Mouse (Mus musculus) kidney, embryonic 15.5 days (tissue): ENCODE data around the gene Ppp4r3a. TPM values are rescaled to one million over a fixed set of nuclear protein-coding genes. Genes with fewer than 3 reads are reported as not detected.
"Not testable (repeated sequence)": the region's sequence is repeated elsewhere in the genome, so short reads cannot be mapped to it uniquely, and the experiment has no call there.

Source experiments
- ATAC-seq: fragments of 200-750 bp; cut with Nextera tagmentation; replicated peaks from 2 replicates; pipeline ENCODE4 v1.8.0; 2017; ENCODE audit warnings: moderate TSS enrichment; ENCODE audit not compliant: low FRiP score
- H3K27ac ChIP-seq: fragments of 300-500 bp; sonication (generic); 2 replicates; pipeline ENCODE4 v1.5.1; 2015; ENCODE audit warnings: mild to moderate bottlenecking, inconsistent platforms
- H3K27me3 ChIP-seq: fragments of 300-500 bp; sonication (generic); 2 replicates; pipeline ENCODE4 v1.6.1; 2015; ENCODE audit warnings: inconsistent platforms
- H3K36me3 ChIP-seq: fragments of 300-500 bp; sonication (generic); 2 replicates; pipeline ENCODE4 v1.6.1; 2015; ENCODE audit warnings: inconsistent platforms
- H3K4me1 ChIP-seq: fragments of 300-500 bp; sonication (generic); 2 replicates; pipeline ENCODE4 v1.6.1; 2015; ENCODE audit warnings: inconsistent platforms
- H3K4me2 ChIP-seq: fragments of 300-500 bp; sonication (generic); 2 replicates; pipeline ENCODE4 v1.6.1; 2015; ENCODE audit warnings: moderate library complexity, mild to moderate bottlenecking, inconsistent platforms
- H3K4me3 ChIP-seq: fragments of 300-500 bp; sonication (generic); replicated peaks from 2 replicates; pipeline ENCODE4 v1.5.1; 2015; ENCODE audit warnings: mild to moderate bottlenecking, inconsistent platforms
- H3K9ac ChIP-seq: fragments of 300-500 bp; sonication (generic); 2 replicates; pipeline ENCODE4 v1.6.1; 2015; ENCODE audit warnings: mild to moderate bottlenecking, inconsistent platforms
- H3K9me3 ChIP-seq: fragments of 300-500 bp; sonication (generic); replicated peaks from 2 replicates; pipeline ENCODE4 v1.6.1; 2016; ENCODE audit warnings: inconsistent platforms
- WGBS: fragments of 180-500 bp; shearing (Covaris S2); methylation state at CpG from one replicate; pipeline ENCODE4 v1.1.7; 2015; ENCODE audit warnings: mixed read lengths; 5-methylcytosine and 5-hydroxymethylcytosine counted together
- polyA plus RNA-seq: library from polyadenylated mRNA; unstranded; fragments of >200 nt; fragmentation: Nextera tagmentation; extraction: Ambion mirVana; gene quantifications from 2 replicates; pipeline ENCODE4 v1.2.1, GENCODE M21; 2015

Ppp4r3a gene
- polyA plus RNA-seq, 1 experiment from 2014 or later, result 43.5 TPM

- H3K27me3 ChIP-seq, result no peaks in the 10 kb centered on the region
Observed at GRCm38 (mm10) chr12:101019031-101019430, 64.5 kb downstream of the Ppp4r3a start.

GRCm38 (mm10) chr12:101017971-101018371 is 65.5 kb downstream of the Ppp4r3a start:
- H3K4me2 ChIP-seq, result peak overlapping the region; percentile 45
- H3K27ac ChIP-seq, result peak overlapping the region; percentile 52; the same call in 1 of the 2 replicates
- peaks cover 28% of the 10 kb centered on the region for H3K36me3 ChIP-seq
- ATAC-seq, result peak; percentile 19; the same call in 1 of the 2 replicates
- 11% methylated on average over 6 of the region's 6 CpGs for WGBS
- no peak overlapping the region; the same call in 1 of the 2 replicates for H3K9ac ChIP-seq
- H3K4me3 ChIP-seq, result no peak overlapping the region
- H3K4me1 ChIP-seq, result peaks cover 74% of the 10 kb centered on the region
- no peaks in the 10 kb centered on the region for H3K27me3 ChIP-seq
- no peaks in the 10 kb centered on the region for H3K9me3 ChIP-seq

More at GRCm38 (mm10) chr12:101019031-101019430, 64.5 kb downstream of the Ppp4r3a start:
- Histone ChIP-seq H3K9ac (no peak overlapping the region), H3K27ac (peak overlapping the region; percentile 52), H3K4me1 (peaks cover 74% of the 10 kb centered on the region), H3K9me3 (no peaks in the 10 kb centered on the region), H3K4me2 (no peak overlapping the region), H3K4me3 (no peak overlapping the region), H3K36me3 (peaks cover 28% of the 10 kb centered on the region)
- 66% methylated on average over 5 of the region's 5 CpGs for WGBS
- no peak for ATAC-seq

- peak overlapping the region; percentile 16; the same call in 1 of the 2 replicates for H3K4me2 ChIP-seq
- no peaks in the 10 kb centered on the region for H3K27me3 ChIP-seq
- peak overlapping the region; percentile 76 for H3K27ac ChIP-seq
- no peak overlapping the region for H3K9ac ChIP-seq
- peaks cover 15% of the 10 kb centered on the region for H3K36me3 ChIP-seq
- H3K9me3 ChIP-seq, result no peaks in the 10 kb centered on the region
- H3K4me1 ChIP-seq, result peaks cover 88% of the 10 kb centered on the region
- ATAC-seq, result no peak
- no peak overlapping the region for H3K4me3 ChIP-seq
- WGBS, result 52% methylated on average over 5 of the region's 5 CpGs
Observed at GRCm38 (mm10) chr12:101016412-101016928, 67.0 kb downstream of the Ppp4r3a start.

GRCm38 (mm10) chr12:101015926-101016325 is 67.6 kb downstream of the Ppp4r3a start:
- no peaks in the 10 kb centered on the region for H3K27me3 ChIP-seq
- H3K9me3 ChIP-seq, result no peaks in the 10 kb centered on the region
- 34% methylated on average over 4 of the region's 4 CpGs for WGBS

GRCm38 (mm10) chr12:101015165-101015560 is 68.3 kb downstream of the Ppp4r3a start:
- 82% methylated on average over 11 of the region's 11 CpGs for WGBS
- H3K4me1 ChIP-seq, result peaks cover 97% of the 10 kb centered on the region
- no peaks in the 10 kb centered on the region for H3K27me3 ChIP-seq
- H3K9me3 ChIP-seq, result no peaks in the 10 kb centered on the region
- no peak for ATAC-seq
- H3K36me3 ChIP-seq, result 0 out of 2 replicates have a peak, but pooled peaks cover 3% of the 10 kb centered on the region
- H3K9ac ChIP-seq, result no peak overlapping the region
- no peak overlapping the region for H3K4me2 ChIP-seq
- H3K27ac ChIP-seq, result peak overlapping the region; percentile 76
- H3K4me3 ChIP-seq, result no peak overlapping the region

More at GRCm38 (mm10) chr12:101015926-101016325, 67.6 kb downstream of the Ppp4r3a start:
- Histone ChIP-seq H3K4me1 (peaks cover 93% of the 10 kb centered on the region), H3K4me3 (no peak overlapping the region), H3K4me2 (peak overlapping the region; percentile 16; the same call in 1 of the 2 replicates), H3K9ac (no peak overlapping the region), H3K36me3 (peaks cover 10% of the 10 kb centered on the region), H3K27ac (peak overlapping the region; percentile 76)
- no peak; the same call in 1 of the 2 replicates for ATAC-seq

- no peak for ATAC-seq
- Histone ChIP-seq H3K36me3 (no peaks in the 10 kb centered on the region), H3K27me3 (no peaks in the 10 kb centered on the region), H3K9ac (no peak overlapping the region), H3K4me3 (no peak overlapping the region), H3K27ac (peak overlapping the region; percentile 76), H3K9me3 (no peaks in the 10 kb centered on the region), H3K4me2 (0 out of 2 replicates have a peak overlapping the region, but pooled peaks have one; percentile 9), H3K4me1 (peaks cover 96% of the 10 kb centered on the region)
- WGBS, result 45% methylated on average over 10 of the region's 10 CpGs
Observed at GRCm38 (mm10) chr12:101014549-101015164, 68.8 kb downstream of the Ppp4r3a start.

GRCm38 (mm10) chr12:101013668-101014067 is 69.8 kb downstream of the Ppp4r3a start:
- WGBS, result 86% methylated on average over 9 of the region's 9 CpGs
- H3K4me1 ChIP-seq, result peaks cover 95% of the 10 kb centered on the region
- H3K4me2 ChIP-seq, result 0 out of 2 replicates have a peak overlapping the region, but pooled peaks have one; percentile 9
- not testable (repeated sequence) for H3K9me3 ChIP-seq, ATAC-seq, H3K27me3 ChIP-seq, H3K4me3 ChIP-seq, H3K9ac ChIP-seq, H3K36me3 ChIP-seq
- peak overlapping the region; percentile 76 for H3K27ac ChIP-seq

GRCm38 (mm10) chr12:101013078-101013665 is 70.3 kb downstream of the Ppp4r3a start:
- Histone ChIP-seq H3K9me3 (no peaks in the 10 kb centered on the region), H3K36me3 (no peaks in the 10 kb centered on the region), H3K4me1 (peaks cover 95% of the 10 kb centered on the region), H3K27ac (peak overlapping the region; percentile 76), H3K4me3 (no peak overlapping the region), H3K4me2 (peak overlapping the region; percentile 44), H3K27me3 (no peaks in the 10 kb centered on the region), H3K9ac (no peak overlapping the region)
- 0 out of 2 replicates have a peak, but pooled peaks have one; percentile 23 for ATAC-seq
- WGBS, result 35% methylated on average over 8 of the region's 8 CpGs

- 19% methylated on average over 17 of the region's 17 CpGs for WGBS
- Histone ChIP-seq H3K36me3 (no peaks in the 10 kb centered on the region), H3K27me3 (no peaks in the 10 kb centered on the region), H3K4me2 (peak overlapping the region; percentile 44), H3K9me3 (no peaks in the 10 kb centered on the region), H3K4me3 (0 out of 2 replicates have a peak overlapping the region, but pooled peaks have one; percentile 1), H3K9ac (no peak overlapping the region), H3K4me1 (peaks cover 95% of the 10 kb centered on the region), H3K27ac (peak overlapping the region; percentile 76)
- peak; percentile 22; the same call in 1 of the 2 replicates for ATAC-seq
Observed at GRCm38 (mm10) chr12:101012197-101013077, 71.1 kb downstream of the Ppp4r3a start.

- Histone ChIP-seq H3K27ac (no peak overlapping the region), H3K9ac (no peak overlapping the region), H3K27me3 (no peaks in the 10 kb centered on the region), H3K9me3 (no peaks in the 10 kb centered on the region), H3K4me3 (no peak overlapping the region), H3K36me3 (no peaks in the 10 kb centered on the region), H3K4me2 (no peak overlapping the region), H3K4me1 (peaks cover 95% of the 10 kb centered on the region)
- ATAC-seq, result no peak
- WGBS, result 72% methylated on average over 7 of the region's 7 CpGs
Observed at GRCm38 (mm10) chr12:101011017-101011416, 72.5 kb downstream of the Ppp4r3a start.

GRCm38 (mm10) chr12:101010148-101010920 is 73.2 kb downstream of the Ppp4r3a start:
- peaks cover 95% of the 10 kb centered on the region for H3K4me1 ChIP-seq
- no peak for ATAC-seq
- no peak overlapping the region for H3K27ac ChIP-seq
- H3K4me3 ChIP-seq, result no peak overlapping the region
- no peaks in the 10 kb centered on the region for H3K27me3 ChIP-seq
- H3K36me3 ChIP-seq, result no peaks in the 10 kb centered on the region
- no peak overlapping the region for H3K9ac ChIP-seq
- WGBS, result 48% methylated on average over 10 of the region's 10 CpGs
- H3K4me2 ChIP-seq, result no peak overlapping the region
- H3K9me3 ChIP-seq, result no peaks in the 10 kb centered on the region
